Mouse (Mus musculus) c-Kit-positive CD71-positive TER-119-negative erythroid progenitor cells, embryonic 14.5 days (primary cell): ENCODE measurements at regions not wholly inside any gene's neighbourhood (a gene's known extent, or its start where the extent isn't known, plus 50 kb on each side); places are given as distances from the start of the nearest gene placed in this dataset.
A peak's percentile ranks its signal among the peaks of the same experiment; 100 is the strongest.

Experiments
- DNase-seq: peaks from one replicate; pipeline ENCODE4 v3.0.0-alpha.2; 2013; ENCODE audit warnings: low read depth

DNA sequence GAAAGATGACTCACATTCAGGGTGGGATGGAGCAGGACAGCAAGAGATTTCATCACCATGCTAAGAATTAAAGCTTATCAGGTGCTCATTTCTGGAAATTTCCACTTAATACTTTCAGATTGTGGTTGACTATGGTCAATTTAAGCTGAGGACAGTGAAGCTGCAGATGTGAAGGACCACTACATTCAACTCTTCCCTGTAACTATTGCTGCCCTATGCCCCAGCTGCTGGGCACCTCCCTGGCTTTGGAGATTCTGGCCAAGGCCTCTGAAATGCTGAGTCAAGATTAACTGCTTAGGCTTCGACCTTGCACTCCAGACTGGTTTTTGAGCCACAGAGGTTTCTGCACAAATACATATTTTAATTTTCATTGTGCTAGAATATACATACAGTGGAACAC, 140.4 kb upstream of the Grik3 start:
- no peak for DNase-seq

DNA sequence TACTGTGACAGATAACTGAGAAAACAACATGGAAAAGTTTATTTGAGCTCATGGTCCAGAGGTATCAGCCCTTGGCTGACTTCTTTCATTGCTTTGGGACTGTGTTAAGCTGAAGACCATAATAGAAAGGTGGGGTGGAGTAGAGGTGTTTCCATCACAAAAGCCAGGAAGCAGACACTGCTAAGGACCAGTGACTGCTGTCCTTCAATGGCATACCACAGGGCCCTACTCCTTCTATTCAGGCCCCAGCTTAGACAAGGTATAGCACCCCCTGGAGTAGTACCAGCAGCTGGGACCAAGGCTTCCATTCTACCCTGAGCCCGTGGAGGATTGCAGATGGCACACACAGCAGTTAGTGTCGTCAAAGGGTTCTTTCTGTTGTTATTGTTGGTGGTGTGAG, 151.4 kb upstream of the Grik3 start:
- no peak for DNase-seq

DNA sequence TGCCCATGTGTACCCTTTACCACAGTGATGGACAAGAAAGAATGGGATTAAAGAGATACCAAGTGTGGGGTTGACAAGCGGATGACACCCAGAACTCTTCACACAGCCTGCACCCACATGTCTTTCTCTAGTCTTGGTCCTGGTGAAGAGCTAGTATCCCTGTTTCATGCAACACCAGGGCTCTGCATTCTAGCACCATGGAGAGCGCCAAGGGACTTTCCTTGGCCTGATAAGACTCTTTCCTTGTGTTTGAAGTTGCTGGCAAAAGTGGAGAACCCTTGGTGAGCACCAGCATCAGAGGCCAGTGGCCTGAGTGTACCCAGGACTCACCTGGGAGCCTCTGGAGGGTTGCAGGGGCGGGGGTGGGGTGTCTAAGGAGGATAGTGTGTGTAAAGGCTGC, 161.7 kb upstream of the Grik3 start:
- peak; percentile 11 for DNase-seq

DNA sequence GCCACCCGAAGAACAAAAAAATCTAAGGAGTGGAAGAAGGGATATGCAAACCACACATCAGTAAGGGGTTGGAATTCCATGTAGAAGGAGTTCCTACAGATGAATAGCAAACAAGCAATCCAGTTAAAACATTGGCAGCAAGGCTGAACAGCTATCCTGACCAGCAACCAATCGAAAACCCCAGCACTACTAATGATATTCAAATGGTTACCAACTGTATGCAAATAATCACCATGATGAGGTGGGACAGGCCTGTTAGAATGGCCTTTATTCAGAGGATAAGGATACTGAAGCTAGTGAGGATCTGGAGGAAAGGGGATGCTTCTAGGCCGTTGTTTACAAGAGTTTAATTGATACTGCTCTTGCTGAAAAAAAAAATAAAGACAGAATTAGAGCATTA, 166.0 kb upstream of the Grik3 start:
- no peak for DNase-seq

DNA sequence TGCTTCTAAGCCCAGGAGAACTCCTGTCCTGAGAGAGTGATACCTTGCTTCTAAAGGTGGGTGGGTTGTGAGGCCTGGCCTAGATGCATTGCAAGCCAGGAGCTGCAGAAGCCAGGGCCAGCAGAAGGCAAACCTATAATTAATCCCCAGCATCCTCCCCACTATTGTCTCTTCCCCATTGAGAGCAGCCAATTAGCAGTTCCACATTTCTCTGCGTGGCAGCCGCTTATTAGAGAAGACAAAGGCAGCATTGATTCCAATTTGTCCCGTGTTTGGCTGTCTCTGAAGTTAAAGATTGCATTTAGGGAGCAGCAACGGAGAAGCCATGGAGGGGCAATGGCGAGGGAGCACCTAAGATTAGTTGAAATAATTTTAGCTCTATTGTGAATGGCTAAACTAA, 171.2 kb upstream of the Grik3 start:
- DNase-seq, result no peak

DNA sequence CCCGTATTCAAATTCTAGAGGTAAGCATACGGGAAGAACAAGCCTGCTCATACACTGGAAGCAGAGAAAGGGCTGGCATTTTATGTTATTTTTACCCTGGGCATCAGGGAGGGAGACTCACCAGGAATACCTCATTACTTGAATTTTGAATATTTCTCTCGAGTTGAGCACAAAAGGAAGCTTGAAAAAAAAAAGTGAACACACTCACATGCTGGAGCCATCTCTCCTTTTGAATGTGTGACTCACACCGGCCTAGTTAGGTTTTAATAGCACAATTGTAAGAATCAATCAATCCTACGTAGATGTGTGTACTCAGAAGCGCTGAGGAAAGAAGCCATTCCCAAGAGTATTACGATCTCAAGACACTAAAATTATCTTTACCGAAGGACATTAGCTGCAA, 172.2 kb upstream of the Grik3 start:
- no peak for DNase-seq

DNA sequence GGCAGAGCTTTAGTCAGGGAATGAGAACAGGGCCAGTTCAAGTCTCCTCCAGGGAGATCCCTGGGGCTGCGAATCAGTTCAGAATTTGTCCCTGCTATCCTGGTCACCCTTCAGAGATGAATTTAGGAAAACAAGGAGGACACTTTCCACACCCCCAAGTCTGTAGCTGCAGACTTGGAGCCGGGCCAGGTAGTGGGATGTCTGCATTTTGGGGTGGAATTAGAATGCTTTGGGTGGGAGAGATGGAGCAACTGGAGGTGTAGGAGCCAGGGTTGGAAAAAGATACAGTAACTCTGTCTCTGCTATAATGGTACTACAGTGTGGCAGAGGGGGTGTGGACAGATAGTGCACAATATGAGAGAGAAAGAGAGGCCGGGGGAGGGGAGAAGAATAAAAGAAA, 173.6 kb upstream of the Grik3 start:
- DNase-seq, result no peak

DNA sequence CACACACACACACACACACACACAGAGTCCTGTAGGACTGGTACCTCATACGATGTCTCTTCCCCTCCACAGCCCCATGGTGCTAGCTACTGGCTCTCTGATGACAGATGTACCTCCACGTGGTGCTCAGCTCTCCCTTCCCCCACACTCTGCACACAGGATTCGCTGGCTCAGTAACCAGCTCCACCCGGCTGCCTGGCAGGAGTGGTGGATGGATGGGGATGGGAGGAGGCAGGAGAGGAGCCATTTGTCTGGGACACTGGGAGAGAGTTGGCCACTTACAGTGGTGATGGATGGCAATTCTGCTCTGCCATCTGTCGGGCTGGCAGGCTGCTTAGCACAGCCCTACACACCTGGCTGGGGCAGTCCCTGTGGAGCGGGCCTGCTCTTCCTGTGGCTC, 174.7 kb upstream of the Grik3 start:
- DNase-seq, result no peak

DNA sequence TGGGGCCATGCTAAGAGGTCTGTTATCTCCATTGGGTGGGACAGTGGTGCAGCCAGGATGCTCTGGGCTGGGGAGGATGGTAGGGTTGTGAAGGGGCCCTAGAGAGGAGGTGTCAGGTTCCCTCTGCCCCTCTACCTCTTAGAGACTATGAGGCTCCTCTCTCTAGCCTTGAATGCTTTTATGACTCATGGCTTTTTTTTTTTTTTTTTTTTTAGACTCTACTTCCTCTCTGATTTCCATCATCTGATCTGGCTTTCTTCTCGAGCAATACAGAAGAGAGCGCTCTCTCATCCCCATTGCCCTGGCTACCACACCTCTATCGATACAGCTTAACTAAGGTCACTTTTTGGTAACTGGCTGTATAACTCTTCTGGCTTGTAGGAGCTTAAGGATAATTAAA, 176.6 kb upstream of the Grik3 start:
- DNase-seq, result no peak

DNA sequence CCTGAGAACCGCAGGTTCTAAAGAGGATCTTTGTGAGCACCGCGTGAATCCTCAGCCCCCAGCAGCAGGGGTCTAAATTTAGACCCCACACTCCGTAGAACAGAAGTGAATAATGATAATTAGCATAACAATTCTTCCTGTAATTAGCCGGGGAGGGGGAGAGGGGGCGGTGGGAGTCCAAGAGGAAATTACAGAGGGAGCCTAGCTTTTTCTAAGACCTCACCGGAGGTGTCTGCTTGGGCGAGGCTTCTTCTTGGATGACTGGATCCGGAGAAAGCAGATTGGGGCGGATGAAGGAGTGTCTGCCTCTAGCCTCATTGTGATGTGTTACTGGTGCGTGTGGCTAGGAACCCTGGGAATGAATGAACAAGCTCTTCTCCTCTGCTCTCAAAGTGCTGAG, 177.2 kb upstream of the Grik3 start:
- DNase-seq, result no peak

DNA sequence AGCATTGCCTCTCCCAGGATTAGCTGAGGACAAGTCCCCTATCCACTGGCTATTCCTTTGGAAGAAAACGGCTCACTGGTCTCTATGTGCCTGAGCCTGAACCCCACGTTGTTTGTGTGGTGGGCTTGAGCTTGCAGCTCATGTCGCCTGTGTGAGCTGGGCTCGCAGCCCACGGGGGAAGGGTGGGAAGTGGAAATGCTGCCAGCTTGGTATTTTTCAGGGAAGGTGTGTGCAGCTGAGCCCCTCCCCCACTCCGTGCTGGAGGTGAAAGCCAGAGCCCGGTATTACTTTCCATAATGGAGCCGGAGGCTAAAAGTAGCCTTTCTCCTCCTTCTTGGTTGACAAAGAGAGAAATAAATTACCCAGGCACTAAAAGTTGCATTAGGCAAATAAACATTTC, 180.5 kb upstream of the Zc3h12a start:
- no peak for DNase-seq

DNA sequence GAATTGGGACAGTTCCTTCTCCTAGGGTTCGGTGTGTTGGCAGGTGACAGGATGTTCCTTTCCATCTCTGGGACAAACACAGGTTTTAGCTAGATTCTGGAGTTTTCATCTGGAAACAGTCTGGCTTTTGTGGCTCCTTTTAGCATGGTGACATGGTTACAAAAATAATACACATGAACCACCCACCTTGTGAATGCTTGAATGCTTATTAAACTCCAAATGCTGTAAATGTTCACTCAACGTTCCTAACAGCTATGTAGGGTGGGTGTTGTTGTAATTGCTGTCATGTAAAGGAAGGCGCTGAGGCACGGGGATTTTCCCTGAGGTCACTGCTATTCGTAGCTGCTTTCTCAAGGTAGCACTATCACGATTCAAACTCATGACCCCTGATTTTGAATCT, 178.1 kb upstream of the Zc3h12a start:
- no peak for DNase-seq

DNA sequence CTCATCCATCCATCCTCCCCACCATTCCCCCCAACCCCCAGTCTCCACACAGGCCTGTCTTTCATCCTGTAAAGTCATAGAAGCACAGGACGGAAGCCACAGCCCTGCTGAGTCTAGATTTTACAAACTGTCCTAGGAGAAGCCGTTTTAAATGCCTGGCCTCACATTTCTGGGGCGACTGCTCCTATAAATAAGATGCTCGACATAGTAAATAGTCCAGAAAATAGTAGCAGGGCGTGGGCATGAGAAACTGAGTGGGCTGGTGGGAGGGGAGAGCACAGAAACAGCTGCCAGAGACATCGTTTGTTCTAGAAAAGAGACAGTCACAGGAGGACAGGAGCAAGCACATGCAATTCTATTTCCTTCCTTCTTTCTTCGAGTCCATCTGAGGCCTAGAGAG, 175.0 kb upstream of the Zc3h12a start:
- DNase-seq, result no peak

DNA sequence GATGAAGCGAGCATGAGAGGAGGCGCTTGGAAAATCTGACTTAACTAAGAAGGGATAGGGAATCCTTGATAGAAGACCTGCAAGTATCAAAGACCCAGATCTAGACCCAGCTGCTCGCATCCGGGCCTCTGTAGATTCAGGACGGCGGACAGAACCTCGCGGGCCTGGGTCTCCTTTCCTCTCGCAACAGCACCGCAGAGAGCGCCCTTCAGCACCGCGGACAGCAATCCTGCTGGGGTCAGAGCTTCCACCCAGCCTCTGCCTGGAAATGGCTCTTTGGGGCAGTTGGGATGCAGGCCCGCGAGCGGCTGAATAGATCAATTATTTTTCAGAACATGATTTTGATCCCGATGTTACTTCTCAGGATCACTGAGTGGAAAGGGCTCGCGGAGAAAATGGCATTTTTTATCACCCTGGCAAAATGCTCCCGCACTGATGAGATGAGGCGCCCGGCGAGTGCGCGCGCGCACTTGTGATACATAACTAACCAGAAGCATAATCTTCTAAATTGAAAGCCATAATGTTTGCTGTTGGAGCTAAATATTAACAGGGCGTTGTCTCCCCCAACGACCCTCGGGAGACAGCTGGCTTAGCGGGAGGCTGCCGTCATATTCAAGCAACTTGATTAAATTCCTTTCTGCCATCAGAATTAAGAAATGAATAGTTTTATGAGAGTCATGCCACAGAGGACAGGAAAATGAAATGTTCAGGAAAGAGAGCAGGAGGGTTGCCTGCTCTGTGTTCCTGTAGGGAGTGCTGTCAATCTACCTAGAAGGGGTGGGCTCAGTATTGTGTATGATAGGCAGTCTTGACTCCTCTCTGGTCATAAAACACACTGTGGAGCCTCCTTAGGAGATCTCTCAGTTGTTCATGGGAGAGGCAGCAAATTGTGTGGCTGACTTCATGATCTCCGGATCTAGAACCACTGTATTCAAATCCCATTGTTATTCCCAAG, 173.1 kb upstream of the Zc3h12a start:
- DNase-seq, result no peak

DNA sequence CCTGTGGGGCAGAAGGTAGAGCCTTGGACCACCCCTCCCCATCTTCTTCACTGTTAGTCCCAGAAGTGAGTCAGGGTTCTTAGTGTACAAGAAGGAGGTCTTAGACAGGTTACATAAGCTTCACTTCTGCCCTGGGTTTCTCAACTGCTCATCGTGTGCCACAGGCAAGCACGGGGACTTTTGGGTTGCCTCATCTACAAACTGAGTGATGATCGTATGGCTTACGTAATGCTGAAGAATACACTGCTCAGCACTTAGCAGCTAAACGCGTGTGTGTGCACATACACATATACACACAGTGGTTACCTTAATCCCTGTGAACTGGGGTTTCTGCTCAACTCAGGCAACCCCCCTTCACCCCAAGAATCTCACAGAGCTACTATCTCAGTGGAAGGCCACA, 163.1 kb upstream of the Zc3h12a start:
- no peak for DNase-seq

DNA sequence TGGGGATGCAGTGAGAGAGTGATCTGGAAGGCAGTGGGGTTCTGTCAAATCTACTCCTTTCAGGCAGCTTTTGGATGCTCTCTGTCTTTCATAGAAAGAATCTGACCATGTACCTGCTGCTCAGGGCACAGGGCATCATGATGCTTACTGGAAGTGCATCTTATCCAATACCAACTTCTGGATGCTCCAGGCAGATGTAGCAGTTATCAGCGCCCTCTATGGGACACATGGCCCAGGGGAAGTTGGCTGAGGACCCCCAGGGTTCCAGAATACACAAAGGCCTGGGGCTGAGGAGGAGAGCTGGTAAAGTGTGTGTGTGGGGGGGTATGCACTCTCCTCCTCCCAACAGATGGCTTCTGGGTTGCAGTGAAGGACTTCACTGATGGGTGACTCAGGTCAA, 162.1 kb upstream of the Zc3h12a start:
- no peak for DNase-seq

DNA sequence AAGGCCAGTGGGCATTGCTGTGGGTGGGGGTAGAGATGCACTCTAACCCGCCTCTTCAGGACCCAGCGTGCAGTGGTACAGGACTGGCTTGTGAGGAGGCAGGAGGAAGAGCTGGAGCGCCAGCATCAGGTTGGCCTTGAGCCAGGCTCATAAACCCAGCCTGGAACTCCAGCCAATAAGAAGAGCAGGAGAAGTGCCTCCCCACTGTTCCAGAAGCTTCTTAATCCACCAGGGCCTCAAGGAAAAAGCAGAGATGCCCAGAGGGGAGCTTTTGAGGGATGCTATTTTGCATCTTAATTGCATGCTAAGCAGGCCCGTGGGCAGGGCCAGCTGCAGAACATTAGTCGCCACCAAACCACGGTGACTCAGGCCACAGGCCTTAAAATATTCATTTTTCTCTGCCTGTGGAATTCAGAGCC, 161.4 kb upstream of the Zc3h12a start:
- DNase-seq, result no peak

DNA sequence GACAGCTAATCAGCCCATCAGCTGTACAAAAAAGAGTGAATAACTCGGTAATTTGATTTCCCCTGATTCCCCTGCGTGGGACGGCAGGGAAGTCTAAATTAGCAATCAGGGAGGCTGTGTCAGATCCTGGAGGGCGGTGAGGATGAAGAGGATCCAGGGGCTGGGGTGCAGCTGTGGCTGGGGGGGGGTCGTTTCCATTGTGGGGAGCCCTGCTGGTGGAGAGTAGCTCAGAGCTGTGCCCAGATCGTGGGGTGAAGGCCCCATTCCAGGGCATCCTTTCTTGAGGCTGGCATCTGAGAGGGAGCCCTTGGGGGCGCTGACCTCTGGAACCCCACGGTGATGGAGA, 155.3 kb upstream of the Zc3h12a start:
- DNase-seq, result no peak

DNA sequence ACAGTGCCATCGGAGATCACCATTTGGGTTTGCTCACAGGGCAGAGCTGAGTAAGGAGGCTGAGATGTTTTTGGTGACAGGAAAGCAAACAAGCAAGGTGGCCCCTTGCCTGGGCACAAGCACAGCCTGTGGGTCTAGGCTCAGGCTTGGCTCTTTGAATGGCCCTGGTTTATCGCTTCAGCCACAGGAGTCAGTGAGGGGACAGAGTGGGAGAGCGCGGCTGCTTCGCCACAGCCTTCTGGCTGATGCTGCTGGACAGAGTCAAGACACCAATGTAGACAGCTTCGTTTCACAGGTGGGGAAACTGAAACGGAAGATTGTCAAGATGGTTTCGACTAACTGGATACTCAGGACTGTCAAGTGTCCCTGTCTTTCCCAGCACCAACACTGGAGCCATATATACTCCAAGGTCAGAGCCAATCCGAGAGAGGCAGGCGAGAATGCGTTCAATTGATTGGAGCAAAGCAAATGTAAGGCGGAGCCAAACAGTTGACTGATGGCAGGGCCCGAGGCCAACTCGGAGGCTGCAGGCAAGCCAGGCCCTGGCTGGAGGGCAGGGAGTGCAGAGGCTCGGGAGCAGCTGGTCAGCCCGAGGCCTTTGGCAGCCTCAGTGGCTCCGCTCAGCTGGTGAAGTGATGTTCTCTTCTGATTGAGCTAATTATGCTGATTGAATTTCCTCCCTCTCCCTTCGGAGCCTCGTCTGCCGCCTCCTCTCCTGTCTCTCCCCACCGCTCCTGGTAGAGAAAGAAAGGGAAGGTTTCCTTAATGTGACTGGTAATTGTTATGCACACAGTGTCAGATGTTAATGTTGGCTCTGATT, 154.7 kb upstream of the Zc3h12a start:
- DNase-seq, result no peak

DNA sequence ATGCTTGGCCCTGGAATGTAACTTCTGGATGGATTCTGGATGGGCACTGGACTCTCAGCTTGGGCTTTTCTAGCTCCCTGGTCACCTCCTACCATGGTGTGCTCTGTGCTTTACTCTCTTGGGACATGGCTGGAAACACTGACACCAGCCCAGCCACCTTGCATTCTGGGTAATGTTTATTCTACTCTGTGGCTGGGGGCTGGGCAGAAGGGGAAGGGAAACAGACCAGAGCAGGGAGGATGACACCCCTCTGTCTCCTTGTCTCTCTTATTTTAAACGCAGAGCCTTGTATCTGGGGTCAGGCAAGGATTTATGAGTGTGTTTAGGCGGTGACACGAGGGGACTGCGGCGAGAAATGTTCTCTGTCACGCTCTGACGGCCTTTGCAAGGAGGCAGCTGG, 151.5 kb upstream of the Zc3h12a start:
- DNase-seq, result no peak

DNA sequence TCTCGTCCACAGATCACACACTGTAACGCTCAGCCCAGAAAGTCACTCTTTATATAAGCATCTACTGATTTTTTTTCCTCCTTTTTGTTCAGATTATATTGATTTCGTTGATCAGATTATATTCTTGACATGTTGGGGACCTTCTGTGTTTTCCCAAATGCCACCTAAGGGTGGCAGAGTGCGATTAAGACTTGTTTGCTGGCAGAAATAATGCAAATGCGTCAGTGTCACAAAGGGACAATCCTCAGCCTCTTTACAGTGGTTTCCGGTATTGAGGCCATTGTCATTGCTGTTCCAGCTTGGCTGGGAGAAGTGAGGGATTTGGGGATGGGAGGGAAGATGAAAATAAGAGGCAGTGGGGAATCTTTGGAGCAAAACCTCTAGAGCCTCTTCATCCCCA, 149.2 kb upstream of the Zc3h12a start:
- no peak for DNase-seq

DNA sequence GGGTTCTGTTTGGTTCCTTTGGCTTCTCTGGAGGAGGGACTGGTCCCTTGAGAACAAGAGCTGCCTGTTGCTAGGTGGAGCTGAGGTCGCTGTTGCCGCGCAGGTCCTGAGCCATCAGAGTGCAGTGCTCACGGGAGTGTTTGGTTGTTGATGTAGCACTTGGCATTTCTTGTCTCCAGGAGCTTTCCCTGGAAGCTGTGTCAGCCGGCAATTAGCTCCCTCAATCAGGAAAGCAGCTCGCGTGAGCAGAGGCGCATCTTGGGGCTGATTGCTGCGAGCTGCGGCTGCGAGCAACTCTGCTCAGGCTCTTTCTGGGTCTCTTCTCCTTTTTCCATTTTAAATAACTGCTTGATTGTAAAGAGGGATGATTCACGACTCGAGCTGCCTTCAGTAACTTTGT, 147.6 kb upstream of the Zc3h12a start:
- DNase-seq, result no peak

DNA sequence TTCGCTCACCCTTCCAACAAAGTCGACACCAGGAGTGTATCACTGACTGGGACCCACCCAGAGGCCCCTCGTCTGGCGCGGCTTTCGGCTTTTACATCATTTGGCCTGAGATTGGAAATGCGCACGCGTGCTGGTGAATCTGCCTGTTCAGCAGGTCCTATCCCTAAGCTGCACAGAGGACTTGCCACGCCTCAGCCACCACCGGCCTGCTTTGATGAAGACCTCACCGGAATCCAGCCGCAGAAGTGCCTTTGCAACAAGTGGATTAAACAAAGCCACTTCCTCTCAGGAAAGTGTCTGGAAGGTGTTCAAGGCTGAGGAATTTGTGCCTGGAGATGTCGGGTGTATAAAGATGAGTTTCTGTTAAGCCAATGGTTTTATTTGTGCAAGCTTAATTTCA, 143.3 kb upstream of the Zc3h12a start:
- DNase-seq, result no peak

DNA sequence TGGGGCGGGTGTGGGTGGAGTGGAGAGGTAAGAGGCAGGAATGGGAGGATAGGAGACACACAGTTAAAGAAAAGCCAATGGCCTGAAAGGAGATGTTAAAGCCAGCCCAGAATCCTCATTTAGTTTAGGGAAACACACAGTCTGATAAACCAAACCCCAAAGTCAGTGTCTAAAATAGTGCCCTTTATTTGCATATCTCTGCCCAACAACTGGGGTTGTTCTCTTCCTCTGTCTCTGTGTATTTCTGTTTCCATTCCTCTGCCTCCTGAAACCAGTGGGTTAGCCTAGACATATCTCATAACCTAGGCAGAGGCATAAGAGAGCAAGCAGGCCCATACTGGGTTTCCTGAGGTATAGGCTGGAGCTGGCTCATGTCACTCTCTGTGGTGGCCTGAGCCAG, 138.6 kb upstream of the Zc3h12a start:
- DNase-seq, result no peak
